Mouse (Mus musculus) cortical plate, adult 2 months (tissue): Measurements from ENCODE around the gene Amotl1. TPM values are rescaled to one million over a fixed set of nuclear protein-coding genes. Genes with fewer than 3 reads are reported as not detected.

Experiments used
- H3K27ac ChIP-seq: fragments of 200-500 bp; 2 replicates; pipeline ENCODE4 v1.5.1; 2012; ENCODE audit warnings: low read length, control low read depth, inconsistent platforms; ENCODE audit not compliant: insufficient read depth
- H3K4me1 ChIP-seq: fragments of 200-500 bp; 2 replicates; pipeline ENCODE4 v1.6.1; 2011; ENCODE audit warnings: low read length; ENCODE audit not compliant: control insufficient read depth, insufficient read depth
- H3K4me3 ChIP-seq: fragments of 200-500 bp; 2 replicates; pipeline ENCODE4 v1.5.1; 2011; ENCODE audit warnings: mild to moderate bottlenecking, low read length, control low read depth; ENCODE audit not compliant: insufficient read depth
- CTCF ChIP-seq: fragments of 200-500 bp; IDR thresholded peaks from 2 replicates; pipeline ENCODE4 v1.5.1; 2011; ENCODE audit warnings: mild to moderate bottlenecking, control low read depth, low read length; ENCODE audit not compliant: insufficient read depth; ENCODE audit errors: extremely low read depth
- POLR2A ChIP-seq: fragments of 200-500 bp; IDR thresholded peaks from 2 replicates; pipeline ENCODE4 v1.6.1; 2011; ENCODE audit warnings: mild to moderate bottlenecking, low read length, control low read depth; ENCODE audit not compliant: insufficient read depth; ENCODE audit errors: extremely low read depth
- polyA plus RNA-seq: library from polyadenylated mRNA; depleted of rRNA; stranded (reverse); fragments of >200 nt; gene quantifications from 2 replicates; pipeline ENCODE4 v1.2.3, GENCODE M21; 2012

Gene Amotl1
- polyA plus RNA-seq, 1 experiment = 8.0 TPM

GRCm38 (mm10) chr9:14560545-14560944 is 84.3 kb downstream of the Amotl1 start:
- peaks cover 2% of the 10 kb centered on the region for H3K4me1 ChIP-seq
- H3K27ac ChIP-seq = no peak overlapping the region
- H3K4me3 ChIP-seq = no peak overlapping the region
- no peak for TF ChIP-seq POLR2A
- no peak for TF ChIP-seq CTCF

- H3K27ac ChIP-seq = no peak overlapping the region
- H3K4me3 ChIP-seq = no peak overlapping the region
- H3K4me1 ChIP-seq = peaks cover 2% of the 10 kb centered on the region
- TF ChIP-seq POLR2A (no peak), CTCF (no peak)
Measured at GRCm38 (mm10) chr9:14559996-14560395, 84.9 kb downstream of the Amotl1 start.

GRCm38 (mm10) chr9:14559430-14559829 is 85.4 kb downstream of the Amotl1 start:
- peaks cover 2% of the 10 kb centered on the region for H3K4me1 ChIP-seq
- H3K4me3 ChIP-seq = no peak overlapping the region
- TF ChIP-seq POLR2A (no peak), CTCF (no peak)
- no peak overlapping the region for H3K27ac ChIP-seq

DNA sequence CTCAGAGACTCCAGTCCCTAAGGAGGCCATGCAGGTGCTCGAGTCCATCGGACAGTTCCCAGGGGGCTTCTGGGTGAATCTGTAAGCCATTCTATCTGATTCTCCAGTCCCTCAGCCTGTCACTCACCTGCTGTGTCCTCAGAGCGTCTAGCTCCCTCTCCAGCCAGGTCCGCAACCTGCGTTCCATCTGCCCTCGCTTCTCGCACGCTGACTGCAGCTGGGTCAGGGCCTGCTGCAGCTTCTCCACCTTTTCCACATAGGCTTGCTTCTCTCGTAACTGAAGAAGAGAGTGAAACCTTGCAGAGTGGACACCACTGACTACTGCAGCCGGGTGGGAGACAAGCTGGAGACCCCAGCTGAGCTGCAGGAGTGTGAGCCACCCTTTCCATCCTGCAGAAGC is 86.5 kb downstream of the Amotl1 start:
- Histone ChIP-seq H3K4me3 (no peak overlapping the region), H3K4me1 (peaks cover 2% of the 10 kb centered on the region), H3K27ac (no peak overlapping the region)
- no peak for TF ChIP-seq POLR2A
- TF ChIP-seq CTCF = no peak

DNA sequence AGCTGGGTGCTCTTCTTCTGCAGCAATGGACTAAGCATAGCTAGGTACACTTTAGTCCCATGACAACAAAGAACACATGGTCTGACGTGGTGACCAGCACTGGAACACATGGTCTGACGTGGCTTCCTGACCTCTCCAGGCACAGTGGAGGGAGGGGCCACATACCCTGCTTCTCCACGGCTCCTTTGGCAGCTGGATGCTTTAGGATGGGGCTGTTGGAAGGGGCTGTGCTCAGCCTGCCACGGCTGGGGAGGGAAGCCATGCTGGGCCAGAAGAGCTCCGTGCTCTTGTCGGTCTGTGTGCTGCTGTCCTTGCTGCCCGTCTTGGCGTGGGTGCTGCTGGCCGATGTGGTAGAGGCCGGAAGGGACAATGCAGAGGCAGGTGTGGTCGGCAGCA is 96.5 kb downstream of the Amotl1 start:
- H3K27ac ChIP-seq = no peak overlapping the region
- TF ChIP-seq POLR2A (no peak), CTCF (no peak)
- H3K4me3 ChIP-seq = no peak overlapping the region
- no peaks in the 10 kb centered on the region for H3K4me1 ChIP-seq

DNA sequence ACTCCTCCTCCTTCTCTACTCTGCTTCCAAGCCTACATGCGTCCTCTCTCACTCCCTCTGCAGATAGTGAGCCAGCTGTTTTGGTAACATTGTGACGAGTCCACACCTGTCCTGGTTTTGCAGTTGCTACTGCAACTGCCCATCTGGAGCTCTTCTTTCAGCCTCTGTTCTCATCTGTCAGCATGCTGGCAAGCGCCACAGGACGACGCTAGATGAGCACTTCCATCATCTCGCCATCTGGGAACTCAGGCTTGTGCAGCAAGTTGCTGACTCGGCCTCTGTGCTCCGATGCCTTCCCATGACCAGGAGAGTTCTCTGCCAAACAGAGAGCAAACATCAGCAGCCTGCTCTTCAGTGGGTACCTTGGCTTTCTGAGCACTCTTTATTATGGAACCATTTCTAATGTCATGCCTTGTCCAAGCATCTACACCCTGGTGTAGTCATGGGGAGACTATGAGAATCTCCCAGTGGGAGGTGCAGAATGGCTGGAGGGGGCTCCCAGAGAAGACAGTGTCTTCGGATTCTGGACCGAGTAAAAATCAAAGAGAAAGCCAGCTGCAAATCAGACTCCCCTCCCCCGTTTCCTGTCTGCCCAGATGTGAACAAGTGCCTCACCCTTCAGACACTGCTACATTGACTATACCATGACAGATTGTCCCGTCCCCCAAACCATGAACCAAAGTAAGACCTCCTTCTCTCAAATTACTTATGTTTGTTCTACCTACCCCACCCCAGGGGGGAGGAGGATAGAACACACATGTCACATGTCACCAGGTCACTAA is 97.1 kb downstream of the Amotl1 start:
- no peaks in the 10 kb centered on the region for H3K4me1 ChIP-seq
- H3K27ac ChIP-seq = no peak overlapping the region
- H3K4me3 ChIP-seq = no peak overlapping the region
- no peak for TF ChIP-seq POLR2A

GRCm38 (mm10) chr9:14544034-14544757 is 100.7 kb downstream of the Amotl1 start:
- H3K27ac ChIP-seq = no peak overlapping the region
- H3K4me3 ChIP-seq = no peak overlapping the region
- H3K4me1 ChIP-seq = no peaks in the 10 kb centered on the region
- TF ChIP-seq CTCF (no peak), POLR2A (no peak)

- TF ChIP-seq CTCF (no peak), POLR2A (no peak)
- Histone ChIP-seq H3K4me3 (no peak overlapping the region), H3K4me1 (no peaks in the 10 kb centered on the region), H3K27ac (no peak overlapping the region)
Measured at GRCm38 (mm10) chr9:14534833-14535456, 109.9 kb downstream of the Amotl1 start.

- TF ChIP-seq CTCF (no peak), POLR2A (no peak)
- no peak overlapping the region for H3K4me3 ChIP-seq
- no peak overlapping the region for H3K27ac ChIP-seq
- H3K4me1 ChIP-seq = no peaks in the 10 kb centered on the region
Measured at GRCm38 (mm10) chr9:14533659-14534058, 111.2 kb downstream of the Amotl1 start.

DNA sequence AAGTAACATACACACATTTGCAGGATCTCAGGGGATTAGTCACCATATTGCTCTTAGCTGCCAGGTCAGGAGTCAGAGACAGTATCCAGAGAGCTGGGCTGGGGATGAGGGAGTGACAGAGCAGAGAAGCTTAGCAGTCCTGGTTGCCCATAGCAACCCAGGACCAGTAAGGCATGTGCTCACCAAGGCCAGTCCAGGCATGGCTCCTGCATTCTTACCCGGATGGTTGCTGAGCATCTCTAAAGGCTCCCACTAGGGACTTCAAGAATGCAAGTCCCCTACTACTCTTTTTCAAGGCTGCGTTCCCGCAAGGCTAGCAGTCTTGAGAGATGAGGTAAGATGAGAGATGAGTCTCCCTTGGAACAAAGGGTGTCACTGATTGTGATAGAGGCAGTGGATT is 112.6 kb downstream of the Amotl1 start:
- TF ChIP-seq CTCF = no peak
- no peak for TF ChIP-seq POLR2A
- Histone ChIP-seq H3K27ac (no peak overlapping the region), H3K4me1 (no peaks in the 10 kb centered on the region), H3K4me3 (no peak overlapping the region)
